Mouse (Mus musculus) heart, embryonic 12.5 days (tissue): ENCODE measurements around the gene Gm20388. TPM values are rescaled to one million over a fixed set of nuclear protein-coding genes. Genes with fewer than 3 reads are reported as not detected.

ENCODE experiments used
- ATAC-seq: fragments of 200-750 bp; cut with Nextera tagmentation; 2 replicates; pipeline ENCODE4 v1.8.0; 2017; ENCODE audit warnings: moderate TSS enrichment, moderate library complexity; ENCODE audit not compliant: insufficient number of reproducible peaks, low FRiP score
- H3K27ac ChIP-seq: fragments of 300-500 bp; sonication (generic); 2 replicates; pipeline ENCODE4 v1.5.1; 2016; ENCODE audit warnings: mild to moderate bottlenecking, moderate library complexity; ENCODE audit not compliant: poor library complexity, severe bottlenecking
- H3K27me3 ChIP-seq: fragments of 300-500 bp; sonication (generic); replicated peaks from 2 replicates; pipeline ENCODE4 v1.6.1; 2016; ENCODE audit warnings: mild to moderate bottlenecking, moderate library complexity
- H3K36me3 ChIP-seq: fragments of 300-500 bp; sonication (generic); 2 replicates; pipeline ENCODE4 v1.6.1; 2016; ENCODE audit warnings: mild to moderate bottlenecking, moderate library complexity
- H3K4me1 ChIP-seq: fragments of 300-500 bp; sonication (generic); replicated peaks from 2 replicates; pipeline ENCODE4 v1.6.1; 2016; ENCODE audit warnings: mild to moderate bottlenecking
- H3K4me2 ChIP-seq: fragments of 300-500 bp; sonication (generic); 2 replicates; pipeline ENCODE4 v1.6.1; 2016; ENCODE audit warnings: mild to moderate bottlenecking, moderate library complexity
- H3K4me3 ChIP-seq: fragments of 300-500 bp; sonication (generic); 2 replicates; pipeline ENCODE4 v1.5.1; 2016; ENCODE audit warnings: mild to moderate bottlenecking
- H3K9ac ChIP-seq: fragments of 300-500 bp; sonication (generic); 2 replicates; pipeline ENCODE4 v1.6.1; 2016; ENCODE audit warnings: mild to moderate bottlenecking, moderate library complexity
- H3K9me3 ChIP-seq: fragments of 300-500 bp; sonication (generic); replicated peaks from 2 replicates; pipeline ENCODE4 v1.6.1; 2016; ENCODE audit warnings: mild to moderate bottlenecking, moderate library complexity
- WGBS: fragments of 180-500 bp; shearing (Covaris S2); methylation state at CpG from one replicate; pipeline ENCODE4 v1.1.7; 2016; 5-methylcytosine and 5-hydroxymethylcytosine counted together
- polyA plus RNA-seq: library from polyadenylated mRNA; unstranded; fragments of >200 nt; fragmentation: Nextera tagmentation; extraction: Ambion mirVana; gene quantifications from 2 replicates; pipeline ENCODE4 v1.2.1, GENCODE M21; 2016

Gene Gm20388
- polyA plus RNA-seq, 1 experiment from 2014 or later, result not detected

DNA sequence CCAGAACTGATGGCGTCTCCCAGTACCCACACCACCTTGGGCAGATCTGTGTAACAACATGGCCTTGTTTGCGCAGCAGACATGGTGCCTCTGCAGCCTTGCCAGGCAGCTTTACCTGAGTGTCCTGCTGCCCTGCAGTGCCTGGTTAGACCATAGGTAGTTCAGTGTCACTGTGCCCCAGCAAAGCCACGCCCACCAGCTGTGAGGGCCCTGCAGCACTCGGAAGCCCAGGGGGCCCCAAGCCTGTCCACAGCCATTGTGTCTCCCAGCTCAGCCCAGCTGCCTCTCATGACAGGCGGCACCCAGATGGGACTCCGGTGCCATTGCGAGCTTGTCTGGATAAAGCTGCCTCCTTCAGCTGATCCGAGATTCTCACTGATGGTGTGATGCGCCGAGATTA is 2380.9 kb downstream of the Gm20388 start:
- peak overlapping the region; percentile 10 for H3K9ac ChIP-seq
- no peaks in the 10 kb centered on the region for H3K27me3 ChIP-seq
- no peak overlapping the region for H3K4me3 ChIP-seq
- peaks cover 100% of the 10 kb centered on the region for H3K4me1 ChIP-seq
- H3K9me3 ChIP-seq, result no peaks in the 10 kb centered on the region
- peak overlapping the region; percentile 35 for H3K4me2 ChIP-seq
- H3K27ac ChIP-seq, result peak overlapping the region; percentile 73
- H3K36me3 ChIP-seq, result peaks cover 26% of the 10 kb centered on the region
- WGBS, result 55% methylated on average over 10 of the region's 10 CpGs
- no peak for ATAC-seq

DNA sequence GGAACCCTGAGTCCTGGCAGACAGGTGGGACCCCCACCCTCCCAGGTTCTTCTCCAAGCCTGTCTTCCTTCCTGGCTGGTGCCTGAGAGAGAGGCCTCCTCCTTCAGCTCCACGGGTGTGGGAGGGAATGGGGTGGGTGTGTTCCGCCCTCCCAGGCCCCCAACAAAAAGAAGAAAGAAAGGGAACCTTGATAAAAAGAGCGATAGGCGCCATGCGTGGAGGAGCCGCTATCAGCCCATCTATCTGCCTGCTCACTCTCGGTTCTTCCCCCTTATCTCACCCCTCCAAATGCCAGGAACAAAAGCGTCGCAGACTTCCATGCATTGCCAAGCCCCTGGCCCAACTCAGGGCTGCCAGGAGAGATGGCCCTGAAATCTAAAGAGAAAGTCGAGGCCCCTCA is 2382.8 kb downstream of the Gm20388 start:
- whole genome bisulfite sequencing, result 33% methylated on average over 8 of the region's 10 CpGs
- H3K4me3 ChIP-seq, result no peak overlapping the region
- no peaks in the 10 kb centered on the region for H3K27me3 ChIP-seq
- no peak overlapping the region for H3K4me2 ChIP-seq
- H3K4me1 ChIP-seq, result peaks cover 100% of the 10 kb centered on the region
- ATAC-seq, result no peak
- peaks cover 19% of the 10 kb centered on the region for H3K36me3 ChIP-seq
- H3K27ac ChIP-seq, result peak overlapping the region; percentile 96
- H3K9ac ChIP-seq, result peak overlapping the region; percentile 31; the same call in 1 of the 2 replicates
- no peaks in the 10 kb centered on the region for H3K9me3 ChIP-seq

DNA sequence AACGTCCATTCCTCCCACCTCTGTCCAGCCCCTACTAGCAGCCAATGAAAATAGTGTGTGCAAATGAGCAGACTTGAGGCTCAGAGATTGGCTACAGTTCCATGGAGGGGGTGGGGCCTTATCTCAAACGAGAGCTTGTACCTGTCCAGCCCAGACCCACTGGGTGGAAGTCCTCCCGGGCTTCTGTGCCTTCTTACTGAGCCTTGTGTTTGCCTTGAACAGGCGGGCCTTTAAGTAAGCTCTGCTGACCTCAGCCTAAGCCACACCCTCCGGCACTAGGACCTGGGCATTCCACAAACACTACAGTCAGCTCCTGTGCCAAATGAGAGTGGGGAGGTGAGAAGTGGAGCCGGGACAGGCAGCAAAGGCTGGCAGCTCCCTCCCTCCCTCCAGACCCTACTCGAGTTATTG is 2383.6 kb downstream of the Gm20388 start:
- peaks cover 100% of the 10 kb centered on the region for H3K4me1 ChIP-seq
- H3K27ac ChIP-seq, result peak overlapping the region; percentile 96
- H3K36me3 ChIP-seq, result peaks cover 15% of the 10 kb centered on the region
- peak; percentile 89 for ATAC-seq
- WGBS, result under 1% methylated on average over 7 of the region's 7 CpGs
- H3K4me2 ChIP-seq, result peak overlapping the region; percentile 44
- no peaks in the 10 kb centered on the region for H3K9me3 ChIP-seq
- no peak overlapping the region for H3K4me3 ChIP-seq
- H3K9ac ChIP-seq, result 0 out of 2 replicates have a peak overlapping the region, but pooled peaks have one; percentile 31
- H3K27me3 ChIP-seq, result no peaks in the 10 kb centered on the region

DNA sequence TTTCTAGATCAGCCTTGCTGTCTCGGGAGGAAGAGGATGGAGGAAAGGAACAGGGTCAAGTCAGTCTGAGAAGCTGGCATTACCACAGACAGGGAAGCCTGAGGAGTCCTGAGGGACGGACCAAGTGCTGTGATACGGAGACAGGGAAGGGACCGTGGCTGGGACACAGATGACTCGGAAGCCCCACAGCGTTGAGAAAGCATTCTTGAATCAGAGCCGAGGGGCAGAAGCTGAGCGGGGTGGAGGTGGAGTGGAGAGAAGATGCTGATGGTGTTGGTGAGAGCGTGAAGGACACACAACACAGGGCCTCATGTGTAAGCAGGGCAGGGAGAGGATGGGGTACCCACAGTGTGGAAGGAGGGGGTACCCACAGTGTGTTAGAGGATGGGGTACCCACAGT is 2384.7 kb downstream of the Gm20388 start:
- Histone ChIP-seq H3K4me1 (peaks cover 100% of the 10 kb centered on the region), H3K4me3 (no peak overlapping the region), H3K9ac (peak overlapping the region; percentile 57), H3K4me2 (peak overlapping the region; percentile 44), H3K27ac (peak overlapping the region; percentile 96), H3K27me3 (no peaks in the 10 kb centered on the region), H3K9me3 (no peaks in the 10 kb centered on the region), H3K36me3 (peaks cover 11% of the 10 kb centered on the region)
- ATAC-seq, result no peak
- WGBS, result 33% methylated on average over 9 of the region's 9 CpGs

DNA sequence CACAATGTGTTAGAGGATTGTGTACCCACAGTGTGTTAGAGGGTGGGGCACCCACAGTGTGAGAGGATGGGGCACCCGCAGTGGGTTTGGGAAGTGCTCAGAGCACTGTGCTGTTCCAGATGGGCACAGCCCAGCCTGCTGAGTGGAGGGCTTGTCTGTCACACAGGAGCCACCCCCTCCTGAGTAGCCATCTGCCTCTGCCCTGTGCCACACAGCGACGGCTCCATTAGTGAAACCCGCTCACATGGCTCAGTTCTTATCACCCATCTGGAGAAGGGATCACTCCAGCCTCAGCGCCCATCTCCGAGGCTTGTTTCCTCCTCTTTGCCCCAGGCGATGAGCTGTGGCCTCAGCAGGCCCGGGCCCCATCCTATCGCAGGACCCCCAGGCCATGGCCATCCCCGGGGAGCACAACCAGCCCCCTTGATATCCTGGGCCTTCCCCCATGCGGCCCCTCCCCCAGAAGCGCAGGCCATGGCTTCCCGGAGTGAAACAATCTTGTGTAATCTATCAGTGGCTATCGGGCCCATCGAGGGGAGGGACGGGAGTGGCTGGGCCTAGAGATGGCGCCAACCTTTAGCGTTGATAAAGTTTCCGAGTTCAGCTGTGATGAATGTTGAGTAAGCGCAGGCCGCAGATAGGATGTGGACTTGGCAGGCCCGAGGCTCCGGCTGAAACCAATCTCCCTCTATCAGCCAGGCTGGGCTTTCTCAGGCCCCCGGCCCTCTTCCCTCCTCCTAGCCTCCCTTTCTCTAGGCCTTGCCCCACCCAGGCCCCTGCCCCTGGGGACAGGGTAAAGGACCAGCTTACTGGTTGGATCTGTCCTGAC is 2385.7 kb downstream of the Gm20388 start:
- H3K4me3 ChIP-seq, result no peak overlapping the region
- peak overlapping the region; percentile 96 for H3K27ac ChIP-seq
- H3K4me2 ChIP-seq, result peak overlapping the region; percentile 44
- H3K9me3 ChIP-seq, result no peaks in the 10 kb centered on the region
- 8% methylated on average over 24 of the region's 24 CpGs for WGBS
- peaks cover 100% of the 10 kb centered on the region for H3K4me1 ChIP-seq
- peak; percentile 49 for ATAC-seq
- peaks cover 14% of the 10 kb centered on the region for H3K36me3 ChIP-seq
- H3K27me3 ChIP-seq, result no peaks in the 10 kb centered on the region
- peak overlapping the region; percentile 57 for H3K9ac ChIP-seq

DNA sequence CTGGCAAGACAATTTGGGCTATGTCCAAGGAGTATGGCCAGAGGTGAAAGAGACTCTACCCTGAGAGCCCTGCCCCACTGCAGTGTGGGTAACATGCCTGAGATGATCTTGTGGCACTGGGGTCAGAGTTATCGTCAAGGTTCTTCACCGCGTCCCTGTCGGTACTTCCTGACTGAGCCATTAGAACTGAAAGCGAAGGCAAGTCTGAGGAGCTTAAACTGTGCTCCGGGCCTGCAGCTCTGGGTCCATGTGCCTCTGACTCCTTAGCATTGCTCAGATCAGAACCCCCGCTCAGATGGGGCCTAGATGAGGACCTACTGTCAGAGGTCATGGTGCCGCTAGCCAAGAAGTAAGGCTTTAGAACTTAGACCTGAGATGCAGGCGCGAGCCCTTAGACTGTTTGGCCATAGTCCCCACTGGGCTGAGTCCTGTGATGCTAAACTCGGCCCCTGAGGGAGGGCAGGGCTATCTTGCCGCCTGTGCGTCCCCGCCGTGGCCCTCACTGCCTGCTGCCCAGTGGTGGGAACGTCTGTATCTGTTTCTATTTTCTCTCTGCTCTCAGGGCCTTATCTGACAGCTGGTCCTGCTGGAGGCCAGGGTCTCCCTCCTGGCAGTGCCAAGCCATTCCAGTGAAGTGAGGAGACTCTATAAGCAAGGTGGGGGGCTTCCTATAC is 2389.1 kb downstream of the Gm20388 start:
- peak overlapping the region; percentile 48 for H3K9ac ChIP-seq
- peaks cover 100% of the 10 kb centered on the region for H3K4me1 ChIP-seq
- peaks cover 8% of the 10 kb centered on the region; the same call in 1 of the 2 replicates for H3K36me3 ChIP-seq
- H3K4me3 ChIP-seq, result peak overlapping the region; percentile 16; the same call in 1 of the 2 replicates
- 23% methylated on average over 16 of the region's 16 CpGs for WGBS
- peak overlapping the region; percentile 57 for H3K4me2 ChIP-seq
- H3K27me3 ChIP-seq, result no peaks in the 10 kb centered on the region
- H3K27ac ChIP-seq, result peak overlapping the region; percentile 96
- H3K9me3 ChIP-seq, result no peaks in the 10 kb centered on the region
- peak; percentile 24; the same call in 1 of the 2 replicates for ATAC-seq

DNA sequence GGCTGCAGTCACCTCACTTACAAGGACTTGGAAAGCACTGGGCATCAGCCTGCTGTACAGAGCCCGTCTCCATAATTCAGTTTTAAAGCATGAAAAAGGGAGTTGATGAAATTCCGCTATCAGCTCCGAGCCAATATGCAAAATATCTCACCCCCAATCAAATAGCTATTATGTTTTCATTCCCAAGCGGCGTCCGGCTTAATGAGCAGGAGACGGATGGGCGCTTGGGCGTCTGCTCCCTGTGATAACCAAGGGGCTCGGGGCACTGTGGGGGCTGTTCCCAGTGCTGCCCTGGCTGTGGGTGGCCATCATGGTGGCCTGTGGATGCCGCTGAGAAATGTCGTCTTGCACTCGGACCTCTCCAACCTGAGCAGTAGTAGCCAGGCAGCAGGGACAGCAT is 2390.4 kb downstream of the Gm20388 start:
- H3K4me1 ChIP-seq, result peaks cover 100% of the 10 kb centered on the region
- WGBS, result 70% methylated on average over 13 of the region's 13 CpGs
- H3K27me3 ChIP-seq, result no peaks in the 10 kb centered on the region
- no peak overlapping the region for H3K9ac ChIP-seq
- no peak overlapping the region; the same call in 1 of the 2 replicates for H3K4me2 ChIP-seq
- H3K4me3 ChIP-seq, result no peak overlapping the region
- ATAC-seq, result no peak
- H3K9me3 ChIP-seq, result no peaks in the 10 kb centered on the region
- peak overlapping the region; percentile 96 for H3K27ac ChIP-seq
- peaks cover 21% of the 10 kb centered on the region for H3K36me3 ChIP-seq

DNA sequence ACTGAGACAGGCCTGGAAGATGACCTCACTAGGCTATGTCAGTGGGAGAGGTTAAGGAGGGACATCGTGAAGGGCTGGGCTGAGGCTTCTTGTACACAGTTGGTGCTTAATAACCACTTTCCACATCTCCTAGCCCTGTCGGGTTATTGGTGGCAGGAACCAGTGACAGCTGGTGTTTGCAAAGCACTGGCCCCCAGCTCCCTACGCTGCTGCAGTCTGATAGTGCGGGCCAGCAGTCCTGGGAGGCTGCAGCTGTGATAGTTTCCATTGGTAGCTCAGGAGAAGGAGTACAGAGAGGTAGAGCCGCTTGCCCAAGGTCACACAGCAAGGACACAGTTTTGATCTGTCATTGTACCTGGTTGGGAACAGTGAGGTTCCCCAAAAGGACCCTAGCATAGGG is 2391.2 kb downstream of the Gm20388 start:
- 43% methylated on average over 5 of the region's 5 CpGs for WGBS
- no peaks in the 10 kb centered on the region for H3K9me3 ChIP-seq
- peak overlapping the region; percentile 50; the same call in 1 of the 2 replicates for H3K9ac ChIP-seq
- no peak overlapping the region for H3K4me3 ChIP-seq
- no peaks in the 10 kb centered on the region for H3K27me3 ChIP-seq
- peak overlapping the region; percentile 96 for H3K27ac ChIP-seq
- peaks cover 28% of the 10 kb centered on the region for H3K36me3 ChIP-seq
- H3K4me1 ChIP-seq, result peaks cover 100% of the 10 kb centered on the region
- H3K4me2 ChIP-seq, result no peak overlapping the region
- no peak for ATAC-seq

DNA sequence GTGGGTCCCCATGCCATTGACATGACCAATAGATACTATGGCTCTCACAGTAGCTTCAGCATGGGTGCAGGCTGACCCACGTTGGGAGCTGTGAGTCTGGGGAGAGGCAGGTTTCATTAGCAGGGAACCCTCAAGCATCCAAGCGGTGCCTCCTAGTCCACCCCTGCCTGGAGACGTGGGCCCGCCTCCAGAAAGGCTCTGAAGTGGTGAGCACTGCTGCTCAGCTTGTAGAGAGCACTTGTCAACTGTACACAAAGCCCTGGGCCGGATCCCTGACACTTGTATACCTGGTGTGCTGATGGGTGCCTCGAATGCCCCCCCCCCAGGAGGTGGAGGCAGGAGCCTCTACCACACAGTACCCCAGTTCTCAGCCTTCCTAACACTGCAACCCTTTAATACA is 2392.8 kb downstream of the Gm20388 start:
- Histone ChIP-seq H3K4me2 (no peak overlapping the region), H3K36me3 (peaks cover 43% of the 10 kb centered on the region), H3K4me1 (peaks cover 100% of the 10 kb centered on the region), H3K27me3 (no peaks in the 10 kb centered on the region), H3K27ac (peak overlapping the region; percentile 96; the same call in 1 of the 2 replicates), H3K4me3 (no peak overlapping the region), H3K9me3 (no peaks in the 10 kb centered on the region), H3K9ac (0 out of 2 replicates have a peak overlapping the region, but pooled peaks have one; percentile 50)
- no peak for ATAC-seq
- 38% methylated on average over 6 of the region's 6 CpGs for WGBS

DNA sequence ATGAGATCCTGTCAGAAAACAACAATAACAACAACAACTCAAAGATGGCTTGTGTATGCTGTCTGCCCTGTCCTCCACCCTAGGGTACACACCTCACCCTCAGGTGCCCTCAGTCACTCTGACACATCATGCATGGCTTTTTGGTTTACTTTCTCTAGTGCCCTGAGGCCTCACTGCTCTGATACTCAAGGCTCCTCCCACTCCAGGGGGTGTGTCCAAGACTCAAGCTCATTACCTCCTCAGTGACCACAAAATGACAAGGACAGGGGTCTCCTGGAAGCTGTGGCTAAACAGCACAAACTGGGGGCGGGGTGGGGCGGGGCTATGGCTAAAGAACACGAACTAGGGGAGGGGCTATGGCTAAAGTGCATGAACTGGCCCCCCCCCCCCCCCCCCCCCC is 2393.4 kb downstream of the Gm20388 start:
- Histone ChIP-seq H3K9ac (no peak overlapping the region), H3K36me3 (peaks cover 49% of the 10 kb centered on the region), H3K27me3 (no peaks in the 10 kb centered on the region), H3K4me3 (no peak overlapping the region), H3K9me3 (no peaks in the 10 kb centered on the region), H3K4me2 (no peak overlapping the region), H3K27ac (0 out of 2 replicates have a peak overlapping the region, but pooled peaks have one; percentile 96), H3K4me1 (peaks cover 100% of the 10 kb centered on the region)
- ATAC-seq, result 0 out of 2 replicates have a peak, but pooled peaks have one; percentile 7
- WGBS, result 32% methylated on average over 3 of the region's 3 CpGs
